Mouse (Mus musculus) large intestine, adult 2 months (tissue): ENCODE measurements around the gene Ldlr. TPM values are rescaled to one million over a fixed set of nuclear protein-coding genes. Genes with fewer than 3 reads are reported as not detected.
"Not testable (repeated sequence)": the region's sequence is repeated elsewhere in the genome, so short reads cannot be mapped to it uniquely, and the experiment has no call there.

Experiments used
- DNase-seq: peaks from one replicate; pipeline ENCODE4 v3.0.0-alpha.2; 2012; ENCODE audit warnings: low read depth, low spot score
- WGBS: fragments of 180-500 bp; shearing (Covaris S2); methylation state at CpG from one replicate; pipeline ENCODE4 v1.1.7; 2018; 5-methylcytosine and 5-hydroxymethylcytosine counted together
- polyA plus RNA-seq: library from polyadenylated mRNA; depleted of rRNA; stranded (reverse); fragments of >200 nt; gene quantifications from 2 replicates; pipeline ENCODE4 v1.2.3, GENCODE M21; 2012; rRNA removed

The Ldlr gene
- polyA plus RNA-seq, 1 experiment, result 74.0 TPM

DNA sequence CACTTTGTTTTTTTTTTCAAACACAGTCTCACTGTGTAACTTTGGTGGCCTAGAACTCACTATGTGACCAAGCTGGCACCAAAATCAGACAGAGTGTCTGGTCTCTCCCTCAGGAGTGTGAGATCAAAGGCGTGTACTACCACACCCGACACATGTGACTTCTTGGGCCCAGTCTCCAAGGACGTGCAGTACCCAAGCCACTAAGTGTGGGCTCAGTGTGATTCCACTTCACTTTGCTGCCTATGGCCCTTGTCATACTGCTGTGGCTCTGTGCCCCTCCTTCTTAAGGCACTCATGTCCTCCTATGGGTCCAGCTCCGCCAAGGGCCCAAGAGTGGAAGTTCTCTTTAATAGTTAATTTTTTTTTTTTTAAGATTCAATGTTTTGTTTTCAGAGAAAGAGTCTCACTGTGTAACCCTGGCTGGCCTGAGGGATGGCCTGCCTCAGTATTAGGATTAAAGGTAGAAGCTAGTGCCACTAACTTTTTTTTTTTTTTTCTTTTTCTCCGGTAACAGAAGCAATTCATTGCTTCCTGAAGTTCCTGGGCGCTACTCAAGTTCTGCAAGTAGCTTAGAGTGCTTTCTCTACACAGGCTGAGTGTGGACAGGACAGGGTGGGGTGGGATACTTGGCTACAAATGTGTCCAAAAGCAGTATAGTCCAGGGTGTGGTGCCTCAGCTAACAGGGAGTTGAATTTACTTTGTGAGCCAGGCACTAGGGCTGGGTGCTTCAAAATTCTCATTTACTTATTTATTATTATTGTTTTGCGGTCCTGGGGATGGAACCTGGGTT, 61.4 kb downstream of the Ldlr start:
- no peak for DNase-seq
- WGBS, result 27% methylated on average over 7 of the region's 7 CpGs

DNA sequence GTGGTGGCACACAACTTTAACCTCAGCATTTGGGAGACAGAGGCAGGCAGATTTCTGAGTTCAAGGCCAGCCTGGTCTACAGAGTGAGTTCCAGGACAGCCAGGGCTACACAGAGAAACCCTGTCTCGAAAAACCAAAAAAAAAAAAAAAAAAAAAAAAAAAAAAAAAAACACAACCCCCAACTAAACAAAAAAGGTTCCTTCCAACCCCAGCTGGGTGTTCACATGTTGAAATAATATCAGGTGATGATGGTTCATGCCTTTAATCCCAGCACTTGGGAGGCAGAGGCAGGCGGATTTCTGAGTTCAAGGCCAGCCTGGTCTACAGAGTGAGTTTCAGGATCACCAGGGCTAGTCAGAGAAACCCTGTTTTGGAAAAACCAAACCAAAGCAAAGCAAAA, 63.0 kb downstream of the Ldlr start:
- DNase-seq, result not testable (repeated sequence)
- 78% methylated on average over 2 of the region's 2 CpGs for WGBS

DNA sequence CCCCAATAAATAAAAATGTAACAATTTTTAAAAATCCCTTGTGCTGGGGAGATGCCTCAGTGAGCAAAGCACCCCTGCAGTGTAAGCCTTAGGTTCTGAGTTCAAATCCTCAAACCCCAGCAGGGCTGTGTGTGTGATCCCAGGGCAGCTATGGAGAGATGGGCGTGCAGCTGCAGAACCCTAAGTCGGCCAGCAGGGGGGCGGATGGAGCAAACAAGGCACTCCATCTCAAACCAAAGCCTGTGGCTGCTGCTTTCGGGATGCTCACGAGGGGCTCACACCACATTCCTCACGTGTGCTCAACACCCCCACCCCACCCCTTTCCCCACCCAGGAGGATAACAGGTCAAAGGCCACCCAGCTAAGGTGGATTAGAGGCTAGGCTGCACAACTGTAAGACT, 63.6 kb downstream of the Ldlr start:
- DNase-seq, result no peak
- 9% methylated on average over 6 of the region's 6 CpGs for WGBS

DNA sequence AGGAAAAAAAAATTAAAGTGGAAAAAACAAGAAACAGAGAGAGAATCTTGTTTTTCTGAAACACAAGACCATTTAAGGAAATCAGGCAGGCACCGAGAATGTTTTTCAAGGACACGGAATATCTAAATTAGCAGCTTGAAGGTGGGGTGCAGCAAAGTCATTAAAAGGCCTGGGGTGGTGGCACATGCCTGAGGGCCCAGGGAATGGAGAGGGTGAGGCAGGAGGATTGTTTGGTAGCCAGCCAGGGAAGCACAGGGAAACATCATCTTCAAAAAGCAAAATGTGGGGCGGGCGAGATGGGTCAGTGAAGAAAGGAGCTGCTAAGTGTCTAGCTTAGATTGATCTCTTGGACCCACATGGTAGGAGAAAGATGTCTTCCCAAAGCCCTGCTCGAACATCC, 64.4 kb downstream of the Ldlr start:
- 61% methylated on average over 5 of the region's 5 CpGs for WGBS
- no peak for DNase-seq

DNA sequence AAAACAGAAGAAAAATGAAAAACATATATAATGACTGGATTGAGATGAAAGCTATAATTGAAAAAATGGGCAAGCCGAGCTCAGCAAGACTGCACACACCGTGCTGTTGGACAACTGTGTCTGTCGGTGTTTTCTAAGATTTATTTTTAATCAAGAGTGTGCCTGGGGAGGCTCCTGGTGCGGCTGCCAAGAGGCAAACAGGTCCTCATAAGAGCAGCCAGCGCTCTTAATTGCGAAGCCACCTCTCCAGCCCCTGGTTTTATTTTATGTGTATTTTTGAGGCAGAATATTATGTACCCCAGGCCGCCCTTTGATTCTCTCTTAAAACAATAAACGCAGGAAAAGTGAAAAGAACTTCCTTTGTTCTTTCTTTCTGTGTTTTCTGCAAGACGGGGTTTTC, 65.0 kb downstream of the Ldlr start:
- no peak for DNase-seq
- WGBS, result 75% methylated on average over 9 of the region's 9 CpGs

DNA sequence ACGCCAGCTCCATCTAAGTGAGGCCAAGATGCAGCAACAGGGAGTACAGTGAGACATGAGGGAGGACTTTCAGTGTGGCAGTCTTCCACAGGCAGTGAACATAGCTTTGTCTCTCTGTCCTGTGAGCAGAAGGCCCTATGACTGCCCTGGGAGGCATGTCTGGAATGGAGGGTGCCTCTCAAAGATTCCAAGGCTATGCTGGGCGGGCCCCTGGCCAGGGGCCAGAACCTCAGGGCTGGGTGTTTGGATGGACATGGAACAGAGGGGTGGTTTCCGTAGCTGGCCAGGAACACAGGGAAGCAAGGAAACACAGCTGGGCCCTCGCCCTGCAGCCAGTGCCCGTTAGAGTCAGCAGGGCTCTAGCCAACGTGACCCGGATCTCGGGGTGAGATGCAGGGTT, 68.6 kb downstream of the Ldlr start:
- WGBS, result 18% methylated on average over 8 of the region's 8 CpGs
- DNase-seq, result no peak

DNA sequence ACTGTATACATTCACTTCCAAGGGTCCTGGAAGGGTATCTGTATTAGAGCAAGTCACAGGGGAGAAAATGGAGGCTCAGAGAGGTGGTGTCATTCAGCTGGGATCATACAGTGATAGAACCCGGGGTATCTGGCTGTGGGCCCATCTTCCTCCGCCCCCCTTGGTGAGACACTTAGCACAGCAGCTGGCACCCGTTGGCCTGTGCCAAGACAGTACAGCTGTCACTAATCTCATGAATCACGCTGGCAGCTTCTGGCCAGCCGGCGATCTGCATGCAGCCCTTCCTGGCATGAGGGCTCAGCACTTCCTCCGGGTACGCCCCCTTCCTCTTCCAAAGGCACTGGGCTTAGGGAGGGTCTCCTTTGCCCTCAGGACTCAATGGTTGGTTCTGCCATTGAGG, 69.4 kb downstream of the Ldlr start:
- WGBS, result 18% methylated on average over 8 of the region's 8 CpGs
- no peak for DNase-seq

DNA sequence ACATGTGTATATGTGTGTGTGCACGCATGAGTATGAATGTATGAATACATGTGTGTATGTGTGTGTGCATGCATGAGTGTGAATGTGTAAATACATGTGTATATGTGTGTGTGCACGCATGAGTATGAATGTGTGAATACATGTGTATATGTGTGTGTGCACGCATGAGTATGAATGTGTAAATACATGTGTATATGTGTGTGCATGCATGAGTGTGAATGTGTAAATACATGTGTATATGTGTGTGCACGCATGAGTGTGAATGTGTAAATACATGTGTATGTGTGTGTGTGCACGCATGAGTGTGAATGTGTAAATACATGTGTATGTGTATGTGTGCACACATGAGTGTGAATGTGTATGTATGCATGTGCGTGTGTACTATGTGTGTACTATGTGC, 70.2 kb downstream of the Ldlr start:
- not testable (repeated sequence) for DNase-seq
- WGBS, result 96% methylated on average over 6 of the region's 6 CpGs

DNA sequence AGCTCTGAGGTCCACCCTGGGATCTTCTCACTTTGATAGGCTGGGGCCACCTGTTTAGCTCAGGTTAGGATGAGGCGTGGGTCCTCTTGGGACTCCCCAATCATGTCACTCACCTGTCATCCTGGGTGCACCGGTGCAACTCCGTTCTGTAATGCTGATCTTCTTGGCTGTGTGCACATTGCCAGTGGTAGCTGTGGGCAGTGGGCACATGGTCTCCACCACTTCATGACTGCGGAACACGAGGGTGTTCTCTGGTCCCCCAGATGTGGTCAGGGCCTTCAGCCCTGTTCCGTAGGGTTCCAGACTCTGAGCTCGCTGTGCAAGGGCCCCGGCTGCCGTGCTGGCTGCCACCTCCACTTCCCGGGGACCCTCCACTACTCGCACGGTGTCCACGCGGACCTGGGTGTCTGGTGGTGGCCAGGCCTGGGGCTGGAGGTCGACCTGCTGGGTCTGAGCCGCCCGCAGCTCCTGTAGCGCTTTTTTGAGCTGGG, 71.1 kb downstream of the Ldlr start:
- WGBS, result 93% methylated on average over 18 of the region's 18 CpGs
- DNase-seq, result no peak

DNA sequence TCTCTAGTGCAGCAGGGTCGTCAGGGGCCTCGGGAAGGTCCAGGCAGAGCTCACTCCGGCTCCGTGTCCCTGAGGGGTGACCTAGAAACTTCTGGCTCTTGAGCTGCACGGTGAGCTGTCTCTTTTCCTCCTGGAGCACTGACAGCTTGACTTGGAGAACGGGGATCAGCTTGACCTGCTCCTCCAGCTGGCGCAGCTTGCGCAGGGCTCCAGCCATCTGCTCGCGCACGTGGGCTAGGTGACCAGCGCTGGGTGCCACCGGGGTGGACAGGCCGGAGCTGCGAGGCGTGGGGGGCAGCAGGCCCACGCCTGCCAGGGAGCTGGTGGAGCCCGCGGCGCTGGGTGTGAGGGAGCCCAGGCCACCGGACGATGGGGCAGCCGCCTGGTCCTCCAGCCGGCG, 71.6 kb downstream of the Ldlr start:
- no peak for DNase-seq
- 94% methylated on average over 25 of the region's 25 CpGs for WGBS

DNA sequence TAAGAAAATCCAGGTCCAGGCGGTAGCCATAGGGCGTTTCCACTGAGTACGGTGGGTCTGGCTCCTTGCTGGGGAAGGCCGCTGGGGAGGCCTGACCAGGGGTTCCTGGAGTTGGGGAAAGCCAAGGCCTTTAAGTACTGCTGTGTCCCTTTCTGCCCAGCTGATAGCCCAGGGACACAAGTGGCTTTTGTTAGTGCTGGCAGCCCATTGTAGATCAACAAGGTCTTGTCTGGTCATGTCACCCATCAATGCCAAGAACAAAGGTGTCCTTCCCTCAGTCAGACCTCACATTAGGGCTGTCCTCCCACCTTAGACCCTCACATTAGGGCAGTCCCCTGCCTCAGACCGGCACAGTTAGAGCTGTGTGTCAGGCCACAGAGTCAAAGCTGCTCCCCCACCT, 72.3 kb downstream of the Ldlr start:
- 83% methylated on average over 5 of the region's 5 CpGs for WGBS
- no peak for DNase-seq

DNA sequence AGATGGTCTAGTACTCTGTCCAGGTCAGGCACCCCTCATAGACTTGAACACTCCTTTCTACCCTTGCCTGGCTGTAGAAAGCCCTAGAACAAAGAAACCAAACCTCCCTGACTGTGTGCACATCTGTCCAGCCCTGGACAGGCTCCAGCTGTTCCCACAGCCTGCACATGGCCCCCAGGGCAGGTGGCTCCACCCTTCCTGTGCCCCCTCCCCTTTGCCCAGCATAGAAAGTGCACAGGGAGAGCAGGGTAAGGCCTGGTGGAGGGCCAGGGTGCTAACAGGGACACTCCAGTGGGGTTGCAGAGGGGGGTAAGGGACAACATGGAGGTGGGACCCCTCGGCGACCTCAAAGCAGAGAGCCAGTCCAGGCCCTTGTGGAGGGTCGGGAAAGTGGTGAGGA, 73.0 kb downstream of the Ldlr start:
- WGBS, result 57% methylated on average over 3 of the region's 3 CpGs
- DNase-seq, result no peak

DNA sequence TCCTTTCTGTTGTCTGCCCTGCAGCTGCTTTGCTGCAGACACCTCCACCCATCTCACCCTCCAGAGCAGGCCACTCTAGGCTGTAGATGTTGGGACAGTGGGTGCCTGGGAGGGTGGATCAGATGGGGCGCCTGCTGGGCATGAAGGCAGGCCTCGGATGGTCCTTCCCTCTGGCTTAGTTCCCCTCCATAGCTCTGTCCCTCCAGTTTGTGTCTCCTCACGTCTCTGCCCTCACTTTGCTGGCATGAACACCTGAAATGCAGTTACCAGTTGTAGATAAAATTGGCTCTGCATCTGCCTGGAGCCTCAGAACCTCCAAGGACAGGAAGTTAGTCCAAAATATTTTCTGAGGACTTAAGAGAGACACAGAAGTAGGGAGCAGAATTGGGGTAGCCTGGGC, 73.6 kb downstream of the Ldlr start:
- WGBS, result 61% methylated on average over 3 of the region's 3 CpGs
- DNase-seq, result no peak

DNA sequence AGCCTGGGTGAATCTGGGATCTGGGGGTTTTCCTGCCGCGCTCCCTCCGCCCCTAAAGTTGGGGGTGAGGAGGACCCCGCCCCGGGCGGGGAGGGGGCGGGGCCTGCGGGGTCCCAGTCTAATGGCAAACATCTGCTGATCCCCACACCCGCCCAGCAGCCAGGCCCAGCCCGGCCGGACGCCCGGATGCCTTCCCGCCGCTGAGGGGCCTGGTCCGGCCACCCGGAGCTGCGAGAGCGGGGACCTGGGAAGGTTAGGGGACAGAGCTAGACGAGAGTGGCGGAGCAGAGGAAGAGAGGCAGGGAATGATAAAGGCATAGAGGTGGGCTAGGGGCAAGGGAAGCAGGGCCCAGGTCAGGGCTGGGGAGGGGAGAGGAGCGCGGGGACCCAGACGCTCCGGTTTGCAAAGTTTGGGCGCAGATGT, 74.7 kb downstream of the Ldlr start:
- 2% methylated on average over 26 of the region's 26 CpGs for WGBS
- no peak for DNase-seq

DNA sequence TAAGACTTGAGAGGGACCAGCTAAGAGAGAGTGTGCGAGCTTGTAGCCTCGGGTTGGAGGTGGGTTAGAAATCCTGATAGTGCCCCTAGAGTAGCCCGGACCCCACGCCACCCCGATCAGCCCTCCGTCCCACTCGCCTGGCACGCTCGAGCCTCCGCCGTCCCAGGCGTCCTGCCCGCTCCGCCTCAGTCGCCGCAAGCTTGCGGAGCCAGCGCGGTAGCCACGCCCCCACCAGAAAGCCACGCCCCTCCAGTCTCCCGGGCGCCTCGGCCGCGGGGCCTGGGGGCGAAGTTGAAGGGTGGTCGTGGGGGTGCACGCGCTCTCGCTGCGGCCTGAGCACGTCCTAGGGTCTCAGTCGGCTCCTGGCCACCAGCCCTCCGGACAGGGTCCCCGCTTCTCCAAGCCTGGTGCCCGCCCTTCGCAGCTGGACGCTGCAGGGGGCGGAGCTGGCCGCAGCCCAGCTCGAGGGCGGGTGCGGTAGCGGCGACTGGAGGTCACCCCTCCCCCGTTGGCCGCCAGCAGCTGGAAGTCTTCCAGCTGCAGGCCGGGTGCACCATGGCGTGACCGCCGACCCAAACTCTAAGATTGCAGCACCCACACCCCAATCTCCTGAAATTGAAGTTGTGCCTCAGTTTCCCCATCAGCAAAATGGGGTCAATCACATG, 75.2 kb downstream of the Ldlr start, which contains the start of gene Kank2:
TSS of gene Kank2 (minus strand) at position 400 of the 665 bp plus-strand sequence.
- no peak for DNase-seq
- WGBS, result under 1% methylated on average over 52 of the region's 52 CpGs

DNA sequence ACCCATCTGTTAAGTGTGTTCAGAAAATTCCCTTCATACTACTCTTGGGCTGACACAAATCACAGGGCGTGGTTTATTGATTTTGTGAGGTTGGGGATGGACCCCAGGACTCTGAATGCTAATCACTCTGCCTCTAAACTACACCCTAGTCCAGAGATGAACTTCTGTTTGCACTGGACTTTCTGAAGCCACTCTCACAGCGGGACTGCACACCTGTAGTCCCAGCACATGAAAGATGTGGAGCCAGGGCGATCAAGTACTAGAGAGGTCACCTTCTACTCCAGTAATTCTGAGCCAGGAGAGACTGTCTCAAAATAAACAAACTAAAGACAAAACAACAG, 75.7 kb downstream of the Ldlr start:
- 17% methylated on average over 3 of the region's 3 CpGs for WGBS
- no peak for DNase-seq

Other genes with a start within 250 kb of the Ldlr start
- gene Tmed1, start 213.2 kb upstream of the Ldlr start, polyA plus RNA-seq, result 11.6 and 15.5 TPM in 2 replicates
- 1.7 and 3.0 TPM in 2 replicates for gene AB124611, start 197.3 kb upstream of the Ldlr start, polyA plus RNA-seq
- gene Carm1, start 176.6 kb upstream of the Ldlr start, polyA plus RNA-seq, result 36.2 and 50.3 TPM in 2 replicates
- 15.2 and 18.0 TPM in 2 replicates for gene Timm29, start 130.8 kb upstream of the Ldlr start, polyA plus RNA-seq
- 31.1 and 38.2 TPM in 2 replicates for gene Yipf2, start 130.7 kb upstream of the Ldlr start, polyA plus RNA-seq
- gene Smarca4, start 107.3 kb upstream of the Ldlr start, polyA plus RNA-seq, result 25.3 and 38.3 TPM in 2 replicates
- 28.5 and 31.7 TPM in 2 replicates for gene Spc24, start 36.8 kb downstream of the Ldlr start, polyA plus RNA-seq
- gene Kank2, start 75.3 kb downstream of the Ldlr start, polyA plus RNA-seq, result 11.3 and 16.0 TPM in 2 replicates
- 6.2 and 7.6 TPM in 2 replicates for gene Angptl8, start 112.0 kb downstream of the Ldlr start, polyA plus RNA-seq
- gene Dock6, start 129.2 kb downstream of the Ldlr start, polyA plus RNA-seq, result 52.5 and 66.4 TPM in 2 replicates
- 70.2 and 84.5 TPM in 2 replicates for gene Rab3d, start 194.7 kb downstream of the Ldlr start, polyA plus RNA-seq
- gene Ccdc159, start 204.0 kb downstream of the Ldlr start, polyA plus RNA-seq, result 0.98 and 1.9 TPM in 2 replicates
- 101 and 102 TPM in 2 replicates for gene Tmem205, start 204.1 kb downstream of the Ldlr start, polyA plus RNA-seq
- gene Plppr2, start 213.6 kb downstream of the Ldlr start, polyA plus RNA-seq, result 2.9 and 3.1 TPM in 2 replicates
- gene Swsap1, start 232.3 kb downstream of the Ldlr start, polyA plus RNA-seq, result 7.4 and 8.0 TPM in 2 replicates
- gene Epor, start 240.0 kb downstream of the Ldlr start, polyA plus RNA-seq, result 1.1 and 1.8 TPM in 2 replicates